Mouse (Mus musculus) C2C12 (cell line): ENCODE measurements around the gene Cyb561d2.

Experiments
- CEBPB ChIP-seq: IDR thresholded peaks from one replicate; pipeline ENCODE4 v1.6.1; 2011; ENCODE audit warnings: low read depth, mild to moderate bottlenecking, control low read depth, moderate library complexity
- CTCF ChIP-seq: IDR thresholded peaks from one replicate; pipeline ENCODE4 v1.5.1; 2011; ENCODE audit not compliant: control insufficient read depth, insufficient read depth, insufficient read length
- MAX ChIP-seq: IDR thresholded peaks from one replicate; pipeline ENCODE4 v1.6.1; 2011; ENCODE audit warnings: mild to moderate bottlenecking, control low read depth
- MYOD1 ChIP-seq: IDR thresholded peaks from one replicate; pipeline ENCODE4 v1.6.1; 2011; ENCODE audit warnings: low read depth; ENCODE audit not compliant: control insufficient read depth, insufficient read length
- MYOG ChIP-seq: IDR thresholded peaks from one replicate; pipeline ENCODE4 v1.6.1; 2011; ENCODE audit not compliant: control insufficient read depth, insufficient read length; ENCODE audit errors: extremely low read depth
- USF1 ChIP-seq: IDR thresholded peaks from one replicate; pipeline ENCODE4 v1.6.1; 2011; ENCODE audit warnings: low read depth, mild to moderate bottlenecking, control low read depth, moderate library complexity

- TF ChIP-seq CTCF (no peak), MAX (no peak), MYOD1 (no peak), USF1 (no peak), MYOG (no peak), CEBPB (no peak)
Observed at GRCm38 (mm10) chr9:107542721-107543120, 728 bp upstream of the Cyb561d2 start.
